Mouse (Mus musculus): ENCODE results near the gene Capzb. TPM values are rescaled to one million over a fixed set of nuclear protein-coding genes. Genes with fewer than 3 reads are reported as not detected.
A peak's percentile ranks its signal among the peaks of the same experiment; 100 is the strongest.

Gene Capzb
- polyA plus RNA-seq, 1 experiment from 2014 or later = 250 TPM

DNA sequence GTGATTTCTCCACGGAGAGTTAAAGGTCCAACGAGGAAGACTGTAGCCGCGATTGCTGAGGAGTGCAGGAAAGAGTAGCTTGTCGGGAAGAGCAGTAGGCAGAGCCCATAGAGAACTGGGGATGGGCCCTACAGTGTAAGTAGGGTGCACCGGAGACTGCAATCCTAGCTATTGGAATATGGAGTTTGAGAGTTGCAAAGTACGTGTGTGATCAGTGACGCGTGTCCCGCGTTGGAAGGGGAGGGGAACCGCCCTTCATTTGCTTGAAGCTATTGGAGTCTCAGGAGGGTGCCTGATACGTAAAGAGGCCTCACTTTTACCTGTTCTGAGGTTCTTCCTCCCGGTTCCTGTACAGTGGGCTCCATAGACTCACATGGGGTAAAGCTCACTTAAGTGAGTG lies 119.0 kb downstream of the Capzb start:
- DNase-seq = no peak
- ATAC-seq (ENCODE audit: low FRiP score, low TSS enrichment) = no peak

DNA sequence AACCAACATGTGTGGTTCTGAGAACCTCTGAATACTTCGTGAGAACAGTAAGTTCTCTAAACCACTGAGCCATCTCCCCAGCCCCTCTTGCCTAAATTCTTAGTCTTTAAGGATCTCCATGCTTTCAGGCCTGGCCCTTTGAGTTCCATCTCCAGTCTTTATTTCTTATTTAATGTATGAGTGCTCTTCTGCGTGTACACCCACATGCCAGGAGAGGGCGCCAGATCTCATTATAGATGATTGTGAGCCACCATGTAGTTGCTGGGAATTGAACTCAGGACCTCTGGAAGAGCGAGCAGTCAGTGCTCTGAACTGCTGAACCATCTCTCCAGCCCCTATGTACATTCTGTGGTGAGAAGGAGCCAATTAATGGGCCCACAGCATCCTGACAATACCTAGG lies 119.9 kb downstream of the Capzb start:
- Histone ChIP-seq H3K4me2 (ENCODE audit: low read length) (no peak overlapping the region), H3K36me3 (ENCODE audit: control insufficient read depth, insufficient read depth, low read length) (peaks cover 29% of the 10 kb centered on the region), H3K27ac (replicated peaks; ENCODE audit: low read depth, low read length) (no peak overlapping the region), H3K4me3 (replicated peaks; ENCODE audit: low read depth, low read length) (no peak overlapping the region), H3K9ac (replicated peaks; ENCODE audit: low read length) (no peak overlapping the region), H3K27me3 (ENCODE audit: control insufficient read depth, insufficient read depth, low read length) (no peaks in the 10 kb centered on the region), H3K4me1 (ENCODE audit: control insufficient read depth, insufficient read depth, low read length) (peaks cover 17% of the 10 kb centered on the region), H3K9me3 (ENCODE audit: control insufficient read depth, low read length) (no peaks in the 10 kb centered on the region)
- 58% methylated on average over 4 of the region's 4 CpGs for WGBS
- DNase-seq = peak; percentile 61
- ATAC-seq (ENCODE audit: low FRiP score, low TSS enrichment) = no peak

More for the DNA sequence above, 119.0 kb downstream of the Capzb start:
- 13% methylated on average over 14 of the region's 14 CpGs for WGBS
- peaks cover 19% of the 10 kb centered on the region for H3K36me3 ChIP-seq (ENCODE audit: control insufficient read depth, insufficient read depth, low read length)
- no peak overlapping the region for H3K27ac ChIP-seq (replicated peaks; ENCODE audit: low read depth, low read length)
- H3K9me3 ChIP-seq (ENCODE audit: control insufficient read depth, low read length) = no peaks in the 10 kb centered on the region
- H3K4me1 ChIP-seq (ENCODE audit: control insufficient read depth, insufficient read depth, low read length) = peaks cover 17% of the 10 kb centered on the region
- peak overlapping the region; percentile 96 for H3K4me2 ChIP-seq (ENCODE audit: low read length)
- H3K27me3 ChIP-seq (ENCODE audit: control insufficient read depth, insufficient read depth, low read length) = no peaks in the 10 kb centered on the region
- H3K9ac ChIP-seq (replicated peaks; ENCODE audit: low read length) = peak overlapping the region; percentile 85
- H3K4me3 ChIP-seq (replicated peaks; ENCODE audit: low read depth, low read length) = peak overlapping the region; percentile 91

DNA sequence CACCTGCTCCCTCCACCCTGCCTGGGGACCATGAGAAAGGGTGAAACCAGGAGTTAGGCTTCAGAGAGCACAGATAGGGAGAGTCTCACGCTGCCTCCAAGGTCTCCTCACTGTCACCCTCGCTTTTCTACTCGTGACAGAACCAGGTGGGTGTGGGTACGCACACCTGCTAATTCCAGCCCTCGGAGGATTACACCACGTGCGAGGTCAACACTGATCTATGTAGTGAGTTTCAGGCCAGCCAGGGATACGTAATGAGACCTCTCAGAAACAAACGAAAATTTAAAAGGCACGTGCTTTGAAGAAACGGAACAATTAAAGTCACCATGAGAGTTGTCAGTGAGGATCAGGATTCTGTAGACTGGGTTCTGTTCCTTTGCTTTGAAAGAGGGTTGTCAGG lies 125.8 kb downstream of the Capzb start:
- Histone ChIP-seq H3K9ac (replicated peaks; ENCODE audit: low read length) (no peak overlapping the region), H3K36me3 (ENCODE audit: control insufficient read depth, insufficient read depth, low read length) (peaks cover 39% of the 10 kb centered on the region), H3K4me3 (replicated peaks; ENCODE audit: low read depth, low read length) (no peak overlapping the region), H3K4me1 (ENCODE audit: control insufficient read depth, insufficient read depth, low read length) (no peaks in the 10 kb centered on the region), H3K4me2 (ENCODE audit: low read length) (no peak overlapping the region), H3K27ac (replicated peaks; ENCODE audit: low read depth, low read length) (no peak overlapping the region), H3K27me3 (ENCODE audit: control insufficient read depth, insufficient read depth, low read length) (no peaks in the 10 kb centered on the region), H3K9me3 (ENCODE audit: control insufficient read depth, low read length) (no peaks in the 10 kb centered on the region)
- WGBS = 93% methylated on average over 11 of the region's 11 CpGs
- ATAC-seq (ENCODE audit: low FRiP score, low TSS enrichment) (no peak), DNase-seq (no peak)

DNA sequence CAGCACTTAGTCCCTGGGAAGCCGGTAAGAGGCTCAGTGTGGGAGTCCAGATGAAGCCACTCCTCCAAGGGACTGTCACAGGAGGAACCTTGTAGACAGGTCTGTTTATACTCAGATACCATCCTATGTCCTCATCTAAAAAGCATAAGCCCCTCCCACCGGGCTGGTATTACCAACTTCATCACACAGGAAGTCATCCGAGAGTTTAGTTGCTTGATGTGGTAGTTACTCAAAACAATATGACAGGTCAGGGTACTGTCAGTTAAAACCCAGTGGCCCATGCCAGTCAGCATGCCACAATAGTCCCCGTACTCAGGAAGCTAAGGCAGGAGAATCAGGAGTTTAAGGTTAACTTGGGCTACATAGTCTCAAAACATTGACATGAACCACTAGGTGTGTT lies 127.0 kb downstream of the Capzb start:
- Histone ChIP-seq H3K27ac (replicated peaks; ENCODE audit: low read depth, low read length) (no peak overlapping the region), H3K4me3 (replicated peaks; ENCODE audit: low read depth, low read length) (no peak overlapping the region), H3K36me3 (ENCODE audit: control insufficient read depth, insufficient read depth, low read length) (peaks cover 30% of the 10 kb centered on the region), H3K27me3 (ENCODE audit: control insufficient read depth, insufficient read depth, low read length) (no peaks in the 10 kb centered on the region), H3K4me1 (ENCODE audit: control insufficient read depth, insufficient read depth, low read length) (no peaks in the 10 kb centered on the region), H3K4me2 (ENCODE audit: low read length) (no peak overlapping the region), H3K9ac (replicated peaks; ENCODE audit: low read length) (no peak overlapping the region), H3K9me3 (ENCODE audit: control insufficient read depth, low read length) (no peaks in the 10 kb centered on the region)
- no peak for DNase-seq
- WGBS = 94% methylated on average over 4 of the region's 4 CpGs
- no peak for ATAC-seq (ENCODE audit: low FRiP score, low TSS enrichment)

DNA sequence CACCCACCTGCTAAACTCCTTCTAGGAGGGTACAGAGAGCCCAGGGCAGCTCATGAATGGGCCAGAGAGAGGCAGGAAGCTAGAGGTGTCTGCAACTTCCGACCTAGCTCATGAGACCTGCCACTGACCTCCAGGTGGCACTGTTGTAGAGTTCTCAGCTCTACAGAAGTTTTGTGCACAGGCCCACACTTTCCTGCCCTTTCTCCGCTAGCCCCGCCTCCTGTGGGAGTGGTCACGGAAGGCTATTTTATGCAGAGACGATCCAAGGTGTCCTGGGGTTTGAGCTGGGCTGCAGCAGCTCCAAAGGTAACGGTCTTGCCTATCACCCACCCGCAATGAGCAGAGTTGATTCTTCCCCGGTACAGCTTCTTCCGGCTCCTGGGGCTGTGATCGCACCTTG lies 137.9 kb downstream of the Capzb start:
- WGBS = 8% methylated on average over 10 of the region's 10 CpGs
- DNase-seq (peak; percentile 66), ATAC-seq (ENCODE audit: low FRiP score, low TSS enrichment) (no peak)
- Histone ChIP-seq H3K4me1 (ENCODE audit: control insufficient read depth, insufficient read depth, low read length) (no peaks in the 10 kb centered on the region), H3K4me2 (ENCODE audit: low read length) (no peak overlapping the region), H3K4me3 (replicated peaks; ENCODE audit: low read depth, low read length) (no peak overlapping the region), H3K27me3 (ENCODE audit: control insufficient read depth, insufficient read depth, low read length) (no peaks in the 10 kb centered on the region), H3K27ac (replicated peaks; ENCODE audit: low read depth, low read length) (no peak overlapping the region), H3K9me3 (ENCODE audit: control insufficient read depth, low read length) (no peaks in the 10 kb centered on the region), H3K36me3 (ENCODE audit: control insufficient read depth, insufficient read depth, low read length) (no peaks in the 10 kb centered on the region), H3K9ac (replicated peaks; ENCODE audit: low read length) (no peak overlapping the region)

DNA sequence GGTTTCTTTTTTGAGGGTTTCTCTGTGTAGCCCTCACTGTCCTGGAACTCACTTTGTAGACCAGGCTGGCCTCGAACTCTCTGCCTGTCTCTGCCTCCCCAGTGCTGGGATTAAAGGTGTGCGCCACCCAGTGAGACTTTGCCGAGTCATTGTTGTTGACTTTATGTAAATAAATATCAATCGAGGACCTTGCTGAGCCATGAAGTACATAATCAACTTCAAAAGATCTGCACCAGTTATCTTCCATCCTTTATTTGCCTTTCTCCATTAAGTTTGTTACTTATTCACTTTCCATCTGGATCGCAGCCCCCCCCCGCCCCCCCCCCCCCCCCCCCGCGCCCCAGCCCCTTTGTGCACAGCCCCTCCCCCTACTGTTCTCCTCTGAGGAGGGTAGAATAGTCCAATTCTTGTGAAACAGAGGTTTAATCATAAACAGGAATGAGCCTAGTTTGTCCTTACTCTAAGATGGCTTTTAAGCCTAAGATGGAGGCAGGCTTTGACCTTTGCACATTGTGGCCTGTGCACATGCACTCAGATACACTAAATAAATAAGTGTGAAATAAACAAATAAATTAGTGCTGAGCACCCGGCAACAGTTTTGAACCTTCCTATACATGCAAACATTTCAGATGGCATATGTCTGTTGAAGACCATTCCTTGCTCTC lies 142.1 kb downstream of the Capzb start:
- DNase-seq (no peak), ATAC-seq (ENCODE audit: low FRiP score, low TSS enrichment) (no peak)
- no peak overlapping the region for H3K4me2 ChIP-seq (ENCODE audit: low read length)
- WGBS = 70% methylated on average over 7 of the region's 9 CpGs
- H3K4me1 ChIP-seq (ENCODE audit: control insufficient read depth, insufficient read depth, low read length) = no peaks in the 10 kb centered on the region
- no peak overlapping the region for H3K27ac ChIP-seq (replicated peaks; ENCODE audit: low read depth, low read length)
- H3K9me3 ChIP-seq (ENCODE audit: control insufficient read depth, low read length) = no peaks in the 10 kb centered on the region
- H3K36me3 ChIP-seq (ENCODE audit: control insufficient read depth, insufficient read depth, low read length) = no peaks in the 10 kb centered on the region
- no peaks in the 10 kb centered on the region for H3K27me3 ChIP-seq (ENCODE audit: control insufficient read depth, insufficient read depth, low read length)
- H3K9ac ChIP-seq (replicated peaks; ENCODE audit: low read length) = no peak overlapping the region
- no peak overlapping the region for H3K4me3 ChIP-seq (replicated peaks; ENCODE audit: low read depth, low read length)

DNA sequence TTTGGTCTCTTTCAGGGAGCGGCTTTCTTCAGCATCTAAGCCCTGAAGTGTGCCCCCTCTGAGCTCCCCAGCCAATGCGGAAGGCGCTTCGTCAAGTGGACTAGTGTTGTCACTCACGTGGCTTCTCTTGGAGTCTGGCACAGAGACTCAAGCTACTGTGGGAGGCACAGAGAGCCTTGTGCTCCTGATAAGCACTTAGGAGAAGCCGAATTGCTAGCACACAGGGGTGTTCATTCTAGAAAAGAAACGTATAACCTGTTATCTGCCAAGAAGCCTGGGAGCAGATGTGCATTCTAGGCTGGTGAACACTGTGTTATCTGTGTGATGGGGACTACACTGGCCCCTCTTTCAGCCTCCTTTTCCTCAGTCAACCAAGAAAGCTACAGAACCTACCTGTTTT lies 142.8 kb downstream of the Capzb start:
- Histone ChIP-seq H3K4me2 (ENCODE audit: low read length) (no peak overlapping the region), H3K9me3 (ENCODE audit: control insufficient read depth, low read length) (no peaks in the 10 kb centered on the region), H3K4me1 (ENCODE audit: control insufficient read depth, insufficient read depth, low read length) (no peaks in the 10 kb centered on the region), H3K4me3 (replicated peaks; ENCODE audit: low read depth, low read length) (no peak overlapping the region), H3K27me3 (ENCODE audit: control insufficient read depth, insufficient read depth, low read length) (no peaks in the 10 kb centered on the region), H3K36me3 (ENCODE audit: control insufficient read depth, insufficient read depth, low read length) (no peaks in the 10 kb centered on the region), H3K27ac (replicated peaks; ENCODE audit: low read depth, low read length) (no peak overlapping the region), H3K9ac (replicated peaks; ENCODE audit: low read length) (no peak overlapping the region)
- 70% methylated on average over 7 of the region's 7 CpGs for WGBS
- no peak for ATAC-seq (ENCODE audit: low FRiP score, low TSS enrichment)
- DNase-seq = no peak

DNA sequence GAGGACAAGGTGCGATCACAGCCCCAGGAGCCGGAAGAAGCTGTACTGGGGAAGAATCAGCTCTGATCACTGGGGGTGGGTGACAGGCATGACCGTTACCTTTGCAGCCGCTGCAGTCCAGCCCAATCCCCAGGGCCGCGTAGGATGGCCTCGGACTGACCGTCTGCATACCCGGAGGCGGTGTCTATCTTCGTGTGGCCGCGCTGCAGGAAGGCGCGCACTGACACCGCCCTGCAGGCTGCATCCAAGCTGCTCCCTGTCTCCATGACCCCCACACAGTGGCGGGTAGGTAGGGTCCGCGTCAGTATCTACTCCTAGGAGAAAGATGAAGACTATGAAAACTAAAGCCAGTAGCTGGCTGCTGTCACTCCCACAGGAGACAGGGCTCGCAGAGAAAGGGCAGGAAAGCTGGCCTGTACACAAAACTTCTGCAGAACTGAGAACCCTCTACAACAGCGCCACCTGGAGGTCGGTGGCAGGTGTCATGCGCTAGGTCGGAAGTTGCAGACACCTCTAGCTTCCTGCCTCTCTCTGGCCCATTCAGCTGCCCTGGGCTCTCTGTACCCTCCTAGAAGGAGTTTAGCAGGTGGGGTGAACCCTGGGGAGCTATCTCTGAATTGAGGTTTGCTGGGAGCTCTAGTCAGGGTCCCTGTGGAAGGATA lies 144.3 kb downstream of the Capzb start:
- Histone ChIP-seq H3K4me2 (ENCODE audit: low read length) (no peak overlapping the region), H3K27me3 (ENCODE audit: control insufficient read depth, insufficient read depth, low read length) (no peaks in the 10 kb centered on the region), H3K36me3 (ENCODE audit: control insufficient read depth, insufficient read depth, low read length) (no peaks in the 10 kb centered on the region), H3K4me1 (ENCODE audit: control insufficient read depth, insufficient read depth, low read length) (no peaks in the 10 kb centered on the region), H3K4me3 (replicated peaks; ENCODE audit: low read depth, low read length) (no peak overlapping the region), H3K9me3 (ENCODE audit: control insufficient read depth, low read length) (no peaks in the 10 kb centered on the region), H3K27ac (replicated peaks; ENCODE audit: low read depth, low read length) (no peak overlapping the region), H3K9ac (replicated peaks; ENCODE audit: low read length) (no peak overlapping the region)
- WGBS = 31% methylated on average over 24 of the region's 24 CpGs
- peak; percentile 80 for DNase-seq
- no peak for ATAC-seq (ENCODE audit: low FRiP score, low TSS enrichment)

DNA sequence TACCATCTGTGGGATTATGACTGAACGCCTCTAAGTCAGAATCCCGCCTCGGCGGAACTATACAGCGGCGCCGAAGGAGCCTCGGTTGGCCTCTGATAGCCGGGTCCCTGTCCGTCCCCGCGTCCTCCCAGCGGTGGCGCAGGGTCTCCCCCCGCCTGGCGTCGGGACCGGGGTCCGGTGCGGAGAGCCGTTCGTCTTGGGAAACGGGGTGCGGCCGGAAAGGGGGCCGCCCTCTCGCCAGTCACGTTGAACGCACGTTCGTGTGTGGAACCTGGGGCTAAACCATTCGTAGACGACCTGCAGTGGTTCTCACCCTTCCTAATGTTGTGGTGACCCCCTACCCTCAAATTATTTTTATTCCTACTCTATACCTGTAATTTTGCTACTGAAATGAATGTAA lies 145.4 kb downstream of the Capzb start:
- no peak overlapping the region for H3K27ac ChIP-seq (replicated peaks; ENCODE audit: low read depth, low read length)
- H3K9me3 ChIP-seq (ENCODE audit: control insufficient read depth, low read length) = no peaks in the 10 kb centered on the region
- no peaks in the 10 kb centered on the region for H3K36me3 ChIP-seq (ENCODE audit: control insufficient read depth, insufficient read depth, low read length)
- no peak overlapping the region for H3K9ac ChIP-seq (replicated peaks; ENCODE audit: low read length)
- no peak for ATAC-seq (ENCODE audit: low FRiP score, low TSS enrichment)
- WGBS = 58% methylated on average over 33 of the region's 33 CpGs
- H3K4me1 ChIP-seq (ENCODE audit: control insufficient read depth, insufficient read depth, low read length) = no peaks in the 10 kb centered on the region
- H3K27me3 ChIP-seq (ENCODE audit: control insufficient read depth, insufficient read depth, low read length) = no peaks in the 10 kb centered on the region
- DNase-seq = no peak
- H3K4me3 ChIP-seq (replicated peaks; ENCODE audit: low read depth, low read length) = no peak overlapping the region
- H3K4me2 ChIP-seq (ENCODE audit: low read length) = no peak overlapping the region
